Mouse (Mus musculus): ENCODE measurements around the gene 4932438A13Rik. TPM values are rescaled to one million over a fixed set of nuclear protein-coding genes. Genes with fewer than 3 reads are reported as not detected.

The 4932438A13Rik gene
- total RNA-seq, 4 experiments from 2014 or later, result 44.8 to 53.5 (median 46.3) TPM

DNA sequence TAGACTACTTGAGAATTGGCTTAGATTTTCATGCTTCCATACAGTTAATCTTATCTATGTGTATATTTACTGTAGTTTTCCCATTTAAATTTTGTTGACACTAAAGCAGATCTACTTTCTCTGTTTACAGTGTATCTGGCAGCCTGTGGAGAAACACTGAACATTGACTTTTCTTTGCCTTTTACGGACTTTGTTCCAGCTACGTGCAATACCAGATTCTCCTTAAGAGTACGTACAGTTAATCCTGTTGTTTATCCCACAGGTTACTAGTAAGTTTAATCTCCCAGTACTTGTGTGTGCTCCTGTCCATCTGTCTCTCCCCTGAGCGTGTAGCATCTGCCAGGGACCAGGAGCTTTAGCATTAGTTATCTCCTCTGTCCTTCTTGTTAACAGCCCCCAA, 55.4 kb downstream of the 4932438A13Rik start:
- no peak for DNase-seq (ENCODE audit: low spot score)

DNA sequence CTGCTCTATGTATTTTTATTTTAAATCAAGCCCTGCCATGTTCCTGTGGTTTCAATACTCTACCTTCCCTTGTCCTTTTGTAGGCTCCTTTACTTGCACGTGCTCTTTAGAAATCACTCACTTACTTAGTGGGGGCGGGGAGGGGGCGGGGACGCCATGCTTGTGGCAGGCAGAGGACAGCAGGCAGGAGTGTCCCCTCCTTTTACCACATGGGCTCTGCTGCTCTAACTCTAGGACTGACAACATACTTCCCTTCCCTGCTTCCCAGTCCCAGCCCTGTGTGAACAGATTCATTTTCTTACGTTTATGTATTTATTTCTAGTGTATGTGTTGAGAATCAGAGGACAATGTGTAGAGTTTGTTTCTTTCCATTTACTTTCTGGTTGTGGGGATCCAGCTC, 78.7 kb downstream of the 4932438A13Rik start:
- DNase-seq (ENCODE audit: low spot score), result no peak

- DNase-seq (ENCODE audit: low spot score), result no peak
Observed at GRCm38 (mm10) chr3:36942108-36942507, 79.2 kb downstream of the 4932438A13Rik start.

- DNase-seq (ENCODE audit: low spot score), result no peak
Observed at GRCm38 (mm10) chr3:36943706-36944105, 80.8 kb downstream of the 4932438A13Rik start.

GRCm38 (mm10) chr3:37037979-37038378, 175.1 kb downstream of the 4932438A13Rik start:
- DNase-seq (ENCODE audit: low spot score), result no peak

- DNase-seq (ENCODE audit: low spot score), result no peak
Observed at GRCm38 (mm10) chr3:37039811-37040210, 176.9 kb downstream of the 4932438A13Rik start.

- no peak for DNase-seq (ENCODE audit: low spot score)
Observed at GRCm38 (mm10) chr3:37051491-37051890, 188.6 kb downstream of the 4932438A13Rik start.

- DNase-seq (ENCODE audit: low spot score), result no peak
Observed at GRCm38 (mm10) chr3:37063406-37063805, 200.5 kb downstream of the 4932438A13Rik start, which contains the start of gene Adad1. Adad1 (plus strand) TSS chr3:37063527.

DNA sequence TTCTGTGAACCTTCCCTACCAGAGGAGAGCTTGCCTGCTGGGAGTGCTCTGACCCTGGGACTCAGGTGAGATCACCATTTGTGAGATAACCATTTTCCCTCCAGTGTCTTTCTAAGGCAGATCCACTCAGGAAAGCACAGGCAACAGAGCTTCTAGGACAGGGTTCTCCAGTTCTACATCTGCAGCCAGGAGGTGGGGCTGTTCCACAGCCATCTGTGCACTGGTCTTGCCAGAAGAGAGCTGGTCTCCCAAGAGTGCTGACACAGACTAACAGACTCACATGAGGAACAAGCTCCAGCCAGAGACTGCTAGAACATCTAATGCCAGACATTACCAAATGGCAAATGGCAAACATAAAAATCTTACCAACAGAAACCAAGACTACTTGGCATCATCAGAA, 210.3 kb downstream of the 4932438A13Rik start:
- DNase-seq (ENCODE audit: low spot score), result peak; percentile 64

- DNase-seq (ENCODE audit: low spot score), result no peak
Observed at GRCm38 (mm10) chr3:37084860-37085259, 222.0 kb downstream of the 4932438A13Rik start.

GRCm38 (mm10) chr3:37090721-37091120, 227.8 kb downstream of the 4932438A13Rik start:
- no peak for DNase-seq (ENCODE audit: low spot score)

Other genes starting within 250 kb of the 4932438A13Rik start
- gene Bbs7, start 249.6 kb upstream of the 4932438A13Rik start, total RNA-seq (2022), result 1 to 10 TPM; 5.9 to 7.7 (median 6.3) TPM
- gene Trpc3, start 172.9 kb upstream of the 4932438A13Rik start, total RNA-seq (2022), result 1 to 10 TPM; 4.0 to 7.4 (median 5.9) TPM
- gene Adad1, start 200.4 kb downstream of the 4932438A13Rik start, total RNA-seq (2022), result not detected

Data from heart, adult 8-10 months (tissue).